Mouse (Mus musculus) CD4-positive, CD25-positive, alpha-beta regulatory T cell (primary cell): Measurements from ENCODE around the gene Fkbp4. TPM values are rescaled to one million over a fixed set of nuclear protein-coding genes. Genes with fewer than 3 reads are reported as not detected.

Experiments used
- polyA plus RNA-seq: library from polyadenylated mRNA; unstranded; fragments of 100-300 nt; shearing (Covaris generic); gene quantifications from one replicate; pipeline ENCODE4 v1.2.1, GENCODE M21; 2017

Gene Fkbp4
- 155 TPM for polyA plus RNA-seq

GRCm38 (mm10) chr6:128438317-128438870 lies at the start of gene Fkbp4:
Fkbp4 (minus strand) TSS chr6:128438677.

GRCm38 (mm10) chr6:128424269-128425019 lies 14.0 kb downstream of the Fkbp4 start, which contains the start of gene Itfg2:
Itfg2 (minus strand) TSS chr6:128424931.

GRCm38 (mm10) chr6:128398996-128399395 lies 39.5 kb downstream of the Fkbp4 start, which contains the start of gene Nrip2:
Nrip2 (plus strand) TSS chr6:128399296.

Other genes with a start within 250 kb of the Fkbp4 start
- gene Tead4, start 137.9 kb downstream of the Fkbp4 start, polyA plus RNA-seq: not detected
- 1.3 TPM for gene Tulp3, start 82.8 kb downstream of the Fkbp4 start, polyA plus RNA-seq
- 61.2 TPM for gene Rhno1, start 75.8 kb downstream of the Fkbp4 start, polyA plus RNA-seq
- 3.7 TPM for gene Foxm1, start 75.7 kb downstream of the Fkbp4 start, polyA plus RNA-seq
- not detected for gene Tex52, start 63.2 kb downstream of the Fkbp4 start, polyA plus RNA-seq
- gene Gm44596, start 63.2 kb downstream of the Fkbp4 start, polyA plus RNA-seq: not detected
- 1.4 TPM for gene Nrip2, start 39.4 kb downstream of the Fkbp4 start, polyA plus RNA-seq
- gene Itfg2, start 13.7 kb downstream of the Fkbp4 start, polyA plus RNA-seq: 38.7 TPM
- gene Pzp, start 88.0 kb upstream of the Fkbp4 start, polyA plus RNA-seq: not detected
- gene A2ml1, start 142.9 kb upstream of the Fkbp4 start, polyA plus RNA-seq: 0.22 TPM
- gene Klrb1a, start 184.9 kb upstream of the Fkbp4 start, polyA plus RNA-seq: not detected
- not detected for gene Clec2h, start 223.7 kb upstream of the Fkbp4 start, polyA plus RNA-seq